Mouse (Mus musculus): ENCODE results near the gene Tmub2.

The Tmub2 gene

DNA sequence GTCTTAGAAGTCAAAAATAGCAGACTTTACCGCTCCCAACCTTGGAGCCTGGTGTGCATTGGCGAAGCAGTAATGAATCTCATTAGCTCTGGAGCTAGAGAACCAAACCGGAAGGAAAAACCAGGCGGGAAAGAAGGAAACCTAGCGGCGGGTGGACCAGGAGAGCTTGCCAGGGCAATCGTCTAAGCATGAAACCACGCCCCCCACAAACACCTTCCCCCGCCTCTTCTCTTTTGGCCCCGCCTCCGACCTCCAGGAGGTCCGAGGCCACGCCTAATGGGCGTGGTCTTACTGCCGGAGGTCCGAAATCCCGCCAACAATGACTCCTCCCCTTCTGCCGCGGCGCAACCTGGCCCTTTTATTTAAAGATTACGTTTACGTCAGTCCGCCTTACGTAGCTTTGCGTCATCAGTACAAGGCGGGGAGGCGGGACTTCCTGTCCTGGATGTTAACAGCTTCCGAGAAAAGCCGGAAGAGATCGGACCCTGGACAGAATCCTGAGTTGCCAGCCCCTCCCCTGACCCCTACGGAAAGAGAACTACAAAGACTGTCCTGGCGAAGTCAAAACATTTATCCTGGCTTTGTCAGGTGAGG, at the start of gene Tmub2:
Gene Tmub2, plus strand, starts transcription at position 431 of the 594 bp plus-strand sequence.
- DNase-seq (ENCODE audit: low read depth in 1 of 2, low spot score in 2 of 2) = peak; percentile 91 to 94

DNA sequence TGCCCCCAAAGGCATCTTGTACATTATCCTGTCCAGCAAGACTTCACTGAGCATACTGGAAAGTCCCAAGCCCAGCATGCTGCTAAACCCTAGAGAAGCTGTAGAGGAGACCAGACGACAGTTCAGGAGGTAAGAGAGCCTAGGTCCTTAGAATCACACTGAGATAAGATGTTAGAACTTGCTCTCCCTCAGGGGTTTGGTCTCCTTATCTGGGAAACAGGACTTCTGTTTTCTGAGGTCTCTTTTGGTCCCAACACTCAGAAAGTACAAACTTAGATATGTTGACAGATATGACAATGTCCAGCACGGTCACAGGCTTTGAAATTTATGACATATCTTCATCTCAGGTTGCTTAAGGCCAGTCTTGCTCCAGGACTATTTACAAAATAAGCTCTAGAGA, 48.7 kb upstream of the Tmub2 start:
- no peak for DNase-seq (ENCODE audit: low read depth in 1 of 2, low spot score in 2 of 2)

DNA sequence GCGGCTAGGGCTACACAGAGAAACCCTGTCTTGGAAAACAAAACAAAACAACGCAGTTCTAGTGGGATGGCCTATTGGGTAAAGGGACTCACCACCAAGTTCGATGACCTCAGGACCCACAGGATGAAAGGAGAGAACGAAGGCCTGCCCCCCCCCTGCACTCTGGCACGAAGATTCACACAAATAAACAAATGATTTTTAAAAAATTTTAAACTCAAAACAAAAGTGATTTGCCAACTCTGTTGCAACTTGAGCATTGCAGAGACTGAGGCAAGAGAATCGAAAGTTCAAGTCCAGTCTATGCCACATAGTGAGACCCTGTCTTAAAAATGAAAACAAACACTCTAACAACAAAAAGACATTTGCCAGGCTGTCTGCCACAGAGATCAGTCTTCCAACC, 44.1 kb upstream of the Tmub2 start:
- no peak for DNase-seq (ENCODE audit: low read depth in 1 of 2, low spot score in 2 of 2)

DNA sequence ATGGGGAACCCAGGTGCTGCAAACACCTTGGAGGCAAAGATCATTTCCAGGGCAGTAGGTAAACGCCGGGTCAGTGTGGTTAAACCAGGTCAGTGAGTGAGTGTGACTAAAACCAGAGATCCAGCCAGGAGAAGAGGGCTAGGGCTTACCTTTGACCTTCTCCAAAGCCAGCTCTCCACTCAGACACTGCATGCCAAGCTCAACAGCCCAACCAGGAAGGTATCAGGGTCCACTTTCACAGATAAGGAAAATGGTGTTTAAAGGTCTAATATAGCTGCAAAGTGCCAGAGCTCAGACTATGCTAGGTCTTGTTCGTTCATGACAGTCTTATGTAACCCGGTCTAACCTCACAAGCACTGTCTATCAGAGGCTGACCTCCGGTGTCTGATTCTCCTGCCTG, 43.5 kb upstream of the Tmub2 start:
- no peak for DNase-seq (ENCODE audit: low read depth in 1 of 2, low spot score in 2 of 2)

DNA sequence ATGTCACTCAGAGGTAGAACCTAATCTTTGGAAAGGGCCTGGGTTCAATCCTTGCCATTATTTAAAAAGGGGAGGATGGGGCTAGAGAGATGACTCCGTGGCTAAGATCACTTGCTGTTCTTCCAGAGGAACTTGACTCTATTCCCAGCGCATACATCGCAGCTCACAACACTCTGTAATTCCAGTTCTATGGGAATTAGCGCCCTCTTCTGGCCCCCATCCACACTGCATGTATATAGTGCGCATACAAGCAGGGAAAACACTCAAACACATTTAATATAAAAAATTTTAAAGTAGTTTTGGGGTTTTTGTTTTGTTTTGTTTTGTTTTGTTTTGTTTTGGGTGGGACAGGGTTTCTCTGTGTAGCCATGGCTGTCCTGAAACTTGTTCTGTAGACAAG, 42.9 kb upstream of the Tmub2 start:
- DNase-seq (ENCODE audit: low read depth in 1 of 2, low spot score in 2 of 2) = no peak

DNA sequence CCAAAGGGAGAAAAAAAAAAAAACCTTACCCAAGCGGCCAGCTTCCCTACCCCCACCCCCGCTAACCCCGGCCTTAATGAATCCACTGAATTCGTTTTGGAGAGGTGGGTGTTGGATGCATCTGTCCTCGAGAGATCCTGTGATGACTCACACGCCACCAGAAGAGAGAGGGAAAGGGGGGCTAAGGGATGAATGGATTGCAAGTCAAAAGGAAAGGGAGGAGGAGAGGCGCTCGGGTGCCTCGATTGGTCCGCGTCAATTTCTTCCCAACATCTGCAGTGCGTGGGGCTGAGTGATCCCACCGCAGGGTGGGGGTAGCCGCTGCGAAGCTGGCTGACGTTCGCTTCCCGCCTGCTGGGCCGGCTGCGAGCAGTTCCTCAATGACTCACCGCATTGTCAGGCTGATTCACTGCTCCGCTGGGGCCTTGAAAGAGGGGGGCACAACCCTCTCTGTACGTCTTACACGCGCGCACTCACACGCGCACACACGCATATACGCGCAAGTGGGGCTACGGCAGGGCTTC, 39.7 kb upstream of the Tmub2 start:
- DNase-seq (ENCODE audit: low read depth in 1 of 2, low spot score in 2 of 2) = peak; percentile 70

DNA sequence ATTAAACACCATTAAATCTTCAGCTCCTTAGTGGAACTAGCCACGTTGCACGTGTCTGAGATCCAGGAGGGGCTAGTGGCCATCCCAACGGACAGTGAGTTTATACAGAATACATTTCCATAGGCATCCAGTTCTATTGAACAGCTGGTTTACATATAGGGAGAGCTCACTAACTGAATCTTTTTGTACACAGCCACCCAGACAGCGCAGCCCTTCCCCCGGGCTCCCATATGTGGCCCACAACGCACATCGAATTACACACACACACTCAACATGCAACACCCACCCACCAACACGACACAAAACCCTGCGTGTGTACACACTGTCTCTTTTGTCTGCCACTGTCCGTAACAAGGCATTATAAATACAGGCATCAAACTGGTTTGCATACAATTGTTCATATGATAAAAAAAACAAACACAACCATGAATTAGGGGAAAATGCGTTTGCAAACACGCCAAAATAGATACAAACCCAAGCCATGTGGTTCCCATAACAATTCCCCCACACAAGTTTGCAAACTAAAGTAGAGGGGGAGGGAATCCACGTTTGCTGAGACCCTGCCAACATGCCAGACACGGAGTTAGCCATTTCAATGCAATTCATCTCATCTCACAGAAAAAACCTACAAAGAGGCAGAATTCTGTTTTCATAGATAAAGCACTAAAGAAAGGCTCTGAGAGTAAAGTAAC, 39.0 kb upstream of the Tmub2 start:
- no peak for DNase-seq (ENCODE audit: low read depth in 1 of 2, low spot score in 2 of 2)

DNA sequence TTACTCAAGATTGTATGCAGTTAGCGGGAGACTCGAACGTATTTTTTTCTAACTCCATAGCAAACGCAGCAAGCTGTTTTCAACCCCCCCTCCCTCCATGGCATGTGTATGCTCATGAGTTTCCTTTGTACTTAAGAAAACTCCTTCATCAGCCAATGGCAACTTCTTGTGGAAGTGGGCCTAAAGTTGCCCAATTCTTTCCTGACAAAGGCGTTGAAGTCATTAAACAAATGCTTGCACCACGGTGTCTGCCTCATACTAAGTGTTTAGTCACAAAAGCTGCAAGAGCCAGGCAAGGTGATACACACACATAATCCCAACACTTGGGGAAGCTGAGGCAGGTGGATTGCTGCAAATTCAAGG, 38.5 kb upstream of the Tmub2 start:
- DNase-seq (ENCODE audit: low read depth in 1 of 2, low spot score in 2 of 2) = no peak

DNA sequence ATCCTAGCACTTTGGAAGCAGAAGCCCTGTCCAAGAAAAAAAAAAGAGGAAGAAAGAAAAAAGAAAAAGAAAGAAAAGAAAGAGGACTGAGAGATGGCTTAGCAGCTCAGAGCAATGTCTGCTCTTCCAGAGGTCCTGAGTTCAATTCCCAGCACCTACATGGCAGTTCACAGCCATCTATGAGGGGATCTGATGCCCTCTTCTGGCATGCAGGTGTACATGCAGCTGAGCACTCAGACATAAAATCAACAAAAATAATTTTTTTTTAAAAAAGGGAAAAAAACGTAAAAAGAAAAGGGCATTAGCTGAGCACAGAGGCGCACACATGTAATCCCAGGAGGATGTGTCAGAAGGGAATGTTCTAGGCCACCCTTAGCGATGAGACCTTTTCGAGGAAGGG, 37.9 kb upstream of the Tmub2 start:
- DNase-seq (ENCODE audit: low read depth in 1 of 2, low spot score in 2 of 2) = no peak

DNA sequence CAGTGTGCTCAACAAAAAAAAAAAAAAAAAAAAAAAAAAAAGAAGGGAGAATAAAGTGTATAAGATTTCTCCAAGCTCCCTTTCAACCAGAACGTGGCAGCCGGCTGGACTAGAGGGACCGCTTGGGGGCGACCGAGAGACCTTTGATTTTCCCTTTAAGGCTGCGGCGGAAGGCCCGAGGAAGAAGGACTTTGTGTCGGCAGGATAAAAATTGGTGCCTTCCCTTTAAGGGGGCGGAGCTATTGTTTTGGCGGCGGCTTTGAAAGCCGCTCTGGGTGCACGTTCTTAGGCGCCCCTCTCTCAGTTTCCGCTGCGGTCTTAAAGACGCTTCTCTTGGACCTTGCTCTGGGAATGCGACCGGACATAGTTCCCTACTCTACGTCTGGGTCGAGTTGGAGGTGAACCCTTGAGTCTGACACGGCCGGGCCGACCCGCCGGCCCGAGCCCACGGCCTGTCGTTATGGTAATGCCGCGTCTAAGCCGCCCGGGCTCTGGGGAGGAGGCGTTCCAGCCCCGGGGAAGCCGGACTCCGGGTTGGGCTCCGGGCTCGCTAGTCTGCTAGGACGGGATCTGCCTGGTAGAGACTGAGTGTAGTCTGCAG, 36.0 kb upstream of the Tmub2 start, which contains the start of gene BC030867:
Gene BC030867, plus strand, starts transcription at position 253 of the 601 bp plus-strand sequence.
- DNase-seq (ENCODE audit: low read depth in 1 of 2, low spot score in 2 of 2) = peak; percentile 71 to 86

DNA sequence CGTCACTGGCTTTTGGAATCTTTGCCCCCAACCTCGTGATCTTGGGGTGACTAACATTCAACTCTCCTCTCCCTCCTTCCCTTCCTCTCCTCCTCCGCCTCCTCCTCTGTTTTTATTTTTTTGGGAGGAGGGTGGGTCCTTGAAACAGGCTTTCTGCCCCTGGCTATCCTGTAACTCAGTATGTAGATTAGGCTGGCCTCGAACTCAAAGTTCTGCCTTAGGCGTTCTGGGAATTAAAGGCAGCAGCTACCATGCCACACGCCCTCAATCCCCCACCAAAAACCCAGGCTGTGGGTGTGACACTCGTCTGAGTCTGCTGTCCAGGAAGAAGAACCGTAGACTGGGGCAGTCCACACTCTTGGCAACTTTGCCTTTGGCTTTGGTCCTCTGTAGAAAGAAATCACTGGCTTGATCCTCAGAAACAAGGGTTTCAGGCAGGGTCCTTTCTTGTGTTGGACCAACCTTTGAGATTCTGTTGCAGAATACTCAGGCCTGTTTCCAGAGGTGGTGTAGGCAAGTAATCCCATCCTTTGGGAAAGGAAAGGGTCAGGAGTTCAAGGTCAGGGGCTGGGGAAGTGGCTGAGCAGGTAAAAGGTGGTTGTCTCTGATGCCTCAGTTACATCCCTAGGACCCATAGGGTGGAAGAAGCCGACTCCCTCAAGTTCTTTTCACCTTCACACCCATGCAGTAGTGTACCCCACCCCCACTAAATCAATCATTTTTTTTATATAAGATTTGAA, 35.2 kb upstream of the Tmub2 start:
- DNase-seq (ENCODE audit: low read depth in 1 of 2, low spot score in 2 of 2) = no peak

DNA sequence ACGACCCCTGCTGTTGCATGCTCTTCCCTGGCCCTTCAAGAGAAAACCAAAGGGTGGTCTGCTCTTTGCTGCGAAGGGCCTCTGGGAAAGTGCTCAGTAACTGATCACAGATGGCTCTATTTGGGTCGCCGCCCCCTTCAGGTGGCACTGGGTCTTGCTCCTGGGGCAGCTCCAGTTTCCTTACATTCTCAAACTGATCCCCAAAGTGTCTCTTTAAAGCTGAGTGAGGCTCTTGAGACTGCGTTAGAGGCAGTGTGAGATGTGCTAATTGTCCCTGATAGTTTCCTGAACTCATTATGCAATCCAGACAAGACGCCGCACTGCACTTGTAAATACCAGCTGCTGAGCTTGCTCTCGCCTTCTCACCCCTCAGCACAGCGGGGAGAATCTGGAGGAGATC, 27.2 kb upstream of the Tmub2 start:
- no peak for DNase-seq (ENCODE audit: low read depth in 1 of 2, low spot score in 2 of 2)

DNA sequence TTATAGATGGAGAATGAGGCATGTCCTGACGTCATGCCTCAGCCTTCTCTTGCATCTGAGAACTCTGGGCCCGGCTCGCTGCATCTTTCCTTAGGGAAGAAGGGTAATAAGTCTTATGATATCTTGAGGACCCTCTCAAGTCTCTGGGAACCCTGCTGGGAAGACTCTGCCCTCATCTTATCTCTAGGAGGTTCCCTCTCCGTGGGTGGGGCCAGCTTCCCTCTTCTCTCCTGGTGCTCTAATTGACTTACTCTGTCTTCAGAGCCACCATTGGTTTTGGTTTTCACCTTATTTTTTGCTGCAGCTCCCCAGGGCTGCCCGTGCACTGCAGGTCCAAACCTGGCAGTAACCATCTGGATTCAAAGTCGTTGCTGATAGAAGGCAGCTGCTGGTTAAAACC, 26.6 kb upstream of the Tmub2 start:
- no peak for DNase-seq (ENCODE audit: low read depth in 1 of 2, low spot score in 2 of 2)

DNA sequence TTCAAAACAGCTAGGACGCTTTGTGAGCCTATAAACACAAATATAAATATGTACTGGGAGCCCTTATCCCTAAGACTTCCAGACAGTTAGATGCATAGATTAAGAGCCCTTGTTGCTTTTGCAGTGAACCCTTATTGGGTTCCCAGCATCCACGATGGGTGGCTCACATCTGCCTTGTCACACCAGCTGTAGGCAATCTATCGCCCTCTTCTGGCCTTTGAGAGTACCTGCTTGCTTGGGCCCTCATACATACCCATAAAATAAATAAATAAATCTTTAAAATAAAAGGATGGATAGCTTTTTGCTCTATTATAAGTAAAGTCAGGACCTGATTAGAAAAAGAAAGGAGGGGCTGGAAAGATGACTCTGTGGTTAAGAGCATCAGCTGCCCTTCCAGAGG, 26.2 kb upstream of the Tmub2 start:
- DNase-seq (ENCODE audit: low read depth in 1 of 2, low spot score in 2 of 2) = no peak

DNA sequence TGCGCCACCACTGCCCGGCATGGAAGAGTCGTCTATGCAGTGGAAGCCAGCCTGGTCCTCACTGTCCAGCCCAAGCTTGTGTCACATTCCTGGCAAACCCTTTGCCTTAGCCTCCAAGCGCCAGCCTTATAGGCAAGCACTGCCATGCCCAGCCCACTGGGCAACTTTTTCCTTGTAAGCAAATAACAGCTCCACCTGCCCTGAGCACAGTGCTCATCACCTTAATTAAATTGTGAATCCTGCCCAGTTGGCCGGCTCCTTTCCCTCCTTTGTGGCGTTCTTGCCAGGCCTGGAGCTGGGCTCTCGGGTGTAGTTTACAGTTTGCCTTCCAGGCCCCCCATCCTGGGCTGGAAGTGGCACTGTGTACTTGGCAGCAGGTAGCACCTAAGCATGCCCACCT, 21.5 kb upstream of the Tmub2 start:
- no peak for DNase-seq (ENCODE audit: low read depth in 1 of 2, low spot score in 2 of 2)

DNA sequence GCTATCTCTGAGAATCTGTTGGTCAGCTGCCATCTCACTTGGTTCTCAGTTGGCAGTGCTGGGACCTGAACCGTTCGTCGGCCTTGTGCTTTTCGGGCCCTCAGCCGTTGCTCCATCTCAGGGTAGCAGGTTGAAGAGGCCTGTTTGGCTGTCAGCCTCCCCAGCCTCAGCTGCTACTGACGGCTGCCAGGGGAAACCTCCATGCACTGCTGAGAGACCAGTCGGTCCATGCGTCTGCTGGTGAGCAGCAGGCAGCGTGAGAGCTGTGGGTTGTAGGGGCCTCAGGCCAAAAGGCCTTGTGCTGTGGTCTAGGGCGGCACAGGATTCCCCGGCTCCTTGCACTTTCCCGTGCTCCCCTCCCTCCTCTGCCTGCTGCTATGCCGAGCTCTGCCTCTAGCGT, 18.9 kb upstream of the Tmub2 start:
- DNase-seq (ENCODE audit: low read depth in 1 of 2, low spot score in 2 of 2) = no peak

DNA sequence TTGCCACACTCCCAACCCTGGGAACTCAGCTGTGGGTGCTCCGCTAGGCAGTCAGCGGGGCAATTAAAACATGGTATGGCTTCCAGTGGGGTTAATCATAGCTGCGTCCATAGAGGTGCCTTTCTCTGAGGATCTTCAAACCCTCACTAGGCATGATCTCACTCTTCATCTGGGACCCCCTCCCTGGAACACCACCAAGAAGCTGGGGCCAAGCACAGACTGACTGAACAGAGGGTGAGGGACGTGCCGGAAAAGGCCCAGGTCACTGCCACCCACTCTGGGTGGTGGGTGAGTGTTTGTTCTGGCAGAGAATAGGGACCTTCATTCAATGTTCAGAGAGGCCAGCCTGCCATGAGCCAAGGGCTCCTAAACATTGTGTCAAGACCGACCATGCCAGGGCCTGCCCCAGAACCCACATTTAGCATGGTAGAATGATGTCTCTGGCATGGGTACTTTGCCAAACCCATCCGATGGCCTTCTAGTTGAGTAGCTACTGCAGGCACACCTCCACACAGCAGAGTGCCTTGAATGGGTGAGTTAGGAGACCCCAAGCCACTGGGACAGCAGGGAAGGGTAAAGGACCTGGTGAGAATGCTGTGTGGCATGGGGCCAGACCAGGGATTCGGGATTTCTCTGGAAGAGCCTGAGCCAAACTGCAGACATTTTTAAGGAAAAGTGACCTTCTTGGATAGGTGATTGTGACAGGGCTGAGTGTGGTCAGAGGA, 17.9 kb upstream of the Tmub2 start:
- no peak for DNase-seq (ENCODE audit: low read depth in 1 of 2, low spot score in 2 of 2)

DNA sequence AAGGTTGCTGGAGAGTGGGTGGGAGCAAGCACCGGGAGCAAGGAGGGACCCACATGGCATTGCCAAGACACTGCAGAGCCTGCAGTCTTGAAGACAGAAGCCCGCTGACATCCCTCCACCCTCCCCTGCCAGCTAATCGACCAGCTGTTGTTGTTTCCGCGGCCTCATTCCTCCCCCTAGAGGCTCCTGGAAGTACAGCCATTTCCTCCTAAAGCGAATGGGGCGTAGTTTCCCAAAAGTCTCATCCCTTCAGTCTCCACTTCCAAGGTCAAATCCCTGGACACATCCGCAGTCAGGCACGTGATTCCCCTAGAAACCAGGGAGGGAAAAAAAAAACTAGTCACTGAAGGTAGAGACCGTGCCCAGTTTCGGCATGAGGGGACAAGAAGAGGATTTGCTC, 17.3 kb upstream of the Tmub2 start:
- no peak for DNase-seq (ENCODE audit: low read depth in 1 of 2, low spot score in 2 of 2)

DNA sequence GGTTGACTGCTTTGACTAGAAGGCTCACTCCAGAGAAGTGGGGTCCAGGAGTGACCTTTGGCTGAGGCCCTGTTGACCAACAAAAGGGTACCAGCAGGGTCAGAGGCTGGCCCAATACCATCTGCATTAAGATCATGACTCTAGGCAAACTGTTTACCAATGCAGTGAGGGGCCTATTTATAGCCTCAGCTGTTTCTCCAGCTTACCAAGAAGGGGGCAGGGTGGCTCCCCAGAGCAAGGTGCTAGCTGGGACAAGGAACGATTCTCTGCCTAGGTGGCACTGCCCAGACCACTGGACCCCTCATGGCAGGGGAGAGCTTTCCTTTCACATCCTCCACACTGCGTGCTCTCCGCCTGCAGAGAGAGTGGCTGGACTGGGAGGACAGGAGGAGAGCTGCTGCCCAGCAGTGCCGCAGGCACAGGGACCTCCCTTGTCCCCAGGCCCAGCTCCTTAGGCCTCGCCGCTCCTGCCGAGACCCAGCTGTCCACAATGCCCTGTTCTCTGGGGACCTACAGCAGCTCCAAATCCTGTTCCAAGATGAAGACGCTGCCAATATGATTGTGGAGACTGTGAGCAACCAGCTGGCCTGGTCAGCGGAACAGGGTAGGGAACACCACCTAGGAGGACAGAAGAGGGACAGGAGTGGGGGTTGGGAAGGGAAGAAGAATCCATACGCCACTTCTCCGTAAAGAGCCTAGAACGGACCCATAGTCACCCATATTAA, 16.0 kb upstream of the Tmub2 start, which contains the start of gene Asb16:
Gene Asb16, plus strand, starts transcription at position 224 of the 725 bp plus-strand sequence.
- DNase-seq (ENCODE audit: low read depth in 1 of 2, low spot score in 2 of 2) = no peak

DNA sequence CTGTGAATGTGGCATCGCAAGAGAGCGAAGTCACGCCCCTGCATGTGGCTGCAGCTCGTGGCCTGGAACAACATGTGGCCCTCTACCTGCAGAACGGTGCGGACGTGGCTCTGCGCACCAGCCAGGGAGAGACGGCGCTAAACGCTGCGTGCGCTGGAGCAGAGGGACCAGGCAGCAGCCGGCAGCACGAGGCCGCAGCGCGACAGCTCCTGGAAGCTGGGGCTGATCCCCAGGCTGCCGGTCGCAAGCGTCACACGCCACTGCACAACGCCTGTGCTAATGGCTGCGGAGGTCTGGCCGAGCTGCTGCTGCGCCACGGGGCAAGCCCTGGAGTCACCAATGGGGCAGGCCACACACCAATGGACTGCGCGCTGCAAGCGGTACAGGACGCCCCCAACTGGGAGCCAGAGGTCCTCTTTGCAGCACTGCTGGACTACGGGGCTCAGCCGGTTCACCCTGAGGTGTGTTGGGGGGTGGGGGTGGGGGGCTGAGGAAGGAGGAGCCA, 8.3 kb upstream of the Tmub2 start:
- DNase-seq (ENCODE audit: low read depth in 1 of 2, low spot score in 2 of 2) = no peak

Data from monocyte, adult 2 months (primary cell).